In genomic region chr6:134189575-134190132, GRCm38 (mm10) we compare ENCODE assay signal across 8 mouse cellular contexts.
DNase-seq lines count a peak whose midpoint lies in the region; ATAC-seq and TF ChIP-seq lines count a peak whose summit lies in the region.

No protein-coding gene starts in this region.

- TF ChIP-seq EP300 in liver, embryonic 14.5 days (IDR thresholded peaks at IDR 0.05; ENCODE audit: low read depth): no peak; the same call in 1 of the 2 replicates

- ATAC-seq in forebrain, embryonic 14.5 days: peak; percentile 50; the same call in 1 of the 2 replicates
- ATAC-seq in hindbrain, postnatal 0 days: peak; percentile 86
- peak; percentile 60 for ATAC-seq in liver, embryonic 14.5 days (ENCODE audit: insufficient read depth)
- peak; percentile 26; the same call in 1 of the 2 replicates for ATAC-seq in neural tube, embryonic 12.5 days (ENCODE audit: low FRiP score, low read depth)

- no peaks in the 10 kb centered on the region for H3K9me3 ChIP-seq in forebrain, embryonic 14.5 days (replicated peaks; ENCODE audit: control insufficient read depth, low read length)
- no peaks in the 10 kb centered on the region for H3K9me3 ChIP-seq in hindbrain, postnatal 0 days (ENCODE audit: low read length)
- H3K9me3 ChIP-seq in liver, embryonic 14.5 days (ENCODE audit: control insufficient read depth, low read length): no peaks in the 10 kb centered on the region
- H3K9me3 ChIP-seq in neural tube, embryonic 12.5 days: no peaks in the 10 kb centered on the region

- H3K4me3 ChIP-seq in forebrain, embryonic 14.5 days (ENCODE audit: low read depth, low read length): no peak overlapping the region
- H3K4me3 ChIP-seq in hindbrain, postnatal 0 days (ENCODE audit: low read length): no peak overlapping the region
- H3K4me3 ChIP-seq in liver, embryonic 14.5 days (ENCODE audit: insufficient read depth in 1 of 2, low read depth in 2 of 2, low read length in 2 of 2): no peak overlapping the region
- no peak overlapping the region for H3K4me3 ChIP-seq in neural tube, embryonic 12.5 days

- no peaks in the 10 kb centered on the region for H3K36me3 ChIP-seq in forebrain, embryonic 14.5 days (ENCODE audit: control insufficient read depth, insufficient read depth, low read length)
- no peaks in the 10 kb centered on the region for H3K36me3 ChIP-seq in hindbrain, postnatal 0 days (ENCODE audit: insufficient read depth, low read length)
- no peaks in the 10 kb centered on the region for H3K36me3 ChIP-seq in liver, embryonic 14.5 days (replicated peaks; ENCODE audit: control insufficient read depth, insufficient read depth, low read depth)
- H3K36me3 ChIP-seq in neural tube, embryonic 12.5 days: no peaks in the 10 kb centered on the region

- no peak overlapping the region for H3K9ac ChIP-seq in forebrain, embryonic 14.5 days (ENCODE audit: low read length)
- H3K9ac ChIP-seq in hindbrain, postnatal 0 days (replicated peaks; ENCODE audit: low read length): no peak overlapping the region
- no peak overlapping the region for H3K9ac ChIP-seq in liver, embryonic 14.5 days (replicated peaks)
- H3K9ac ChIP-seq in neural tube, embryonic 12.5 days: no peak overlapping the region

- no peaks in the 10 kb centered on the region for H3K27me3 ChIP-seq in forebrain, embryonic 14.5 days (replicated peaks; ENCODE audit: control insufficient read depth, insufficient read depth, low read length)
- H3K27me3 ChIP-seq in hindbrain, postnatal 0 days (ENCODE audit: insufficient read depth, low read length): no peaks in the 10 kb centered on the region
- H3K27me3 ChIP-seq in liver, embryonic 14.5 days (ENCODE audit: control insufficient read depth, insufficient read depth, low read length): no peaks in the 10 kb centered on the region
- H3K27me3 ChIP-seq in neural tube, embryonic 12.5 days (replicated peaks): no peaks in the 10 kb centered on the region

- 25% methylated on average over 7 of the region's 7 CpGs for WGBS in forebrain, embryonic 14.5 days
- 29% methylated on average over 7 of the region's 7 CpGs for WGBS in hindbrain, postnatal 0 days
- WGBS in liver, embryonic 14.5 days (ENCODE audit: insufficient replicate concordance): 15% methylated on average over 7 of the region's 7 CpGs
- WGBS in neural tube, embryonic 12.5 days: 46% methylated on average over 7 of the region's 7 CpGs

- no peak for TF ChIP-seq CTCF in hindbrain, postnatal 0 days (IDR thresholded peaks at IDR 0.05; ENCODE audit: low read depth)
- no peak for TF ChIP-seq CTCF in liver, embryonic 14.5 days (IDR thresholded peaks at IDR 0.05; ENCODE audit: low read depth)

- no peak overlapping the region for H3K4me2 ChIP-seq in forebrain, embryonic 14.5 days (ENCODE audit: low read length)
- H3K4me2 ChIP-seq in hindbrain, postnatal 0 days (ENCODE audit: low read depth, low read length): no peak overlapping the region
- no peak overlapping the region for H3K4me2 ChIP-seq in liver, embryonic 14.5 days (ENCODE audit: low read depth)
- no peak overlapping the region for H3K4me2 ChIP-seq in neural tube, embryonic 12.5 days (replicated peaks)

- peak overlapping the region; percentile 27; the same call in 1 of the 2 replicates for H3K27ac ChIP-seq in forebrain, embryonic 14.5 days (ENCODE audit: low read depth, low read length)
- H3K27ac ChIP-seq in hindbrain, postnatal 0 days: peak overlapping the region; percentile 58
- 0 out of 2 replicates have a peak overlapping the region, but pooled peaks have one; percentile 8 for H3K27ac ChIP-seq in liver, embryonic 14.5 days
- H3K27ac ChIP-seq in neural tube, embryonic 12.5 days: no peak overlapping the region

- peaks cover 24% of the 10 kb centered on the region for H3K4me1 ChIP-seq in forebrain, embryonic 14.5 days (ENCODE audit: control insufficient read depth, insufficient read depth, low read length)
- H3K4me1 ChIP-seq in hindbrain, postnatal 0 days (ENCODE audit: insufficient read depth, low read length): peaks cover 12% of the 10 kb centered on the region
- H3K4me1 ChIP-seq in liver, embryonic 14.5 days (replicated peaks; ENCODE audit: control insufficient read depth in 2 of 2, insufficient read depth in 2 of 2, low read length in 1 of 2): peaks cover 7 to 30% of the 10 kb centered on the region in 2 experiments
- H3K4me1 ChIP-seq in neural tube, embryonic 12.5 days: peaks cover 26% of the 10 kb centered on the region

- peak; percentile 34 to 44 for DNase-seq in B cell, adult 2 months
- DNase-seq in Muller cell, postnatal 12 days (ENCODE audit: inconsistent ontology term): peak; percentile 93
- DNase-seq in forebrain, embryonic 14.5 days (ENCODE audit: low spot score): peak; percentile 39
- peak; percentile 61 for DNase-seq in hindbrain, postnatal 0 days (ENCODE audit: low spot score)
- peak; percentile 28 to 36 (median 32) for DNase-seq in liver, embryonic 14.5 days (ENCODE audit: low read depth in 3 of 3, low spot score in 3 of 3)
- DNase-seq in thymus, postnatal 25 days: peak; percentile 50
- DNase-seq in urinary bladder, adult 2 months (ENCODE audit: low spot score): no peak

Comparison
In these comparisons a context has a peak if more than half of its experiments do, and no peak if none do; other contexts are left out.
1. ATAC-seq: peak in every context shown above with its lines; median percentile 86 in hindbrain, postnatal 0 days; 60 in liver, embryonic 14.5 days; 50 in forebrain, embryonic 14.5 days; 26 in neural tube, embryonic 12.5 days.